Mouse (Mus musculus): ENCODE measurements at regions not wholly inside any gene's neighbourhood (a gene's known extent, or its start where the extent isn't known, plus 50 kb on each side); places are given as distances from the start of the nearest gene placed in this dataset.

DNA sequence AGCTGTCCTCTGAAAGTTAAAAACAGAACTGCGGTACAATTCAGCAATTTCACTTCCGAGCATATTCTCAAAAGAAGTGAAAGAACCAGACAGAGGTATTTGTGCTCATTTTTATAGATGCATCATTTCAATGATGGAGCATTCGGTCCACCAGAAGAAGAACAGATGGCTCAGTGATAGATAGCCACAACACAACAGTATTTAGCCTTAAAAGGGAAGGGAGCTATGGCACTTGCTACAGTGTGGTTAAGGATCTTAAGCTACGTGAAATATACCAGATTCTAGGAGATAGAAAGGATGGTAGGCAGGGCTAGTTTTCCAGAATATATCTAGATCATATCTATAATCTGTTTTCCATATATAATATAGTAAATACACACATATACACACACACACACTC, 77.5 kb upstream of the Gadd45a start:
- DNase-seq (ENCODE audit: low spot score in 2 of 2), result no peak

DNA sequence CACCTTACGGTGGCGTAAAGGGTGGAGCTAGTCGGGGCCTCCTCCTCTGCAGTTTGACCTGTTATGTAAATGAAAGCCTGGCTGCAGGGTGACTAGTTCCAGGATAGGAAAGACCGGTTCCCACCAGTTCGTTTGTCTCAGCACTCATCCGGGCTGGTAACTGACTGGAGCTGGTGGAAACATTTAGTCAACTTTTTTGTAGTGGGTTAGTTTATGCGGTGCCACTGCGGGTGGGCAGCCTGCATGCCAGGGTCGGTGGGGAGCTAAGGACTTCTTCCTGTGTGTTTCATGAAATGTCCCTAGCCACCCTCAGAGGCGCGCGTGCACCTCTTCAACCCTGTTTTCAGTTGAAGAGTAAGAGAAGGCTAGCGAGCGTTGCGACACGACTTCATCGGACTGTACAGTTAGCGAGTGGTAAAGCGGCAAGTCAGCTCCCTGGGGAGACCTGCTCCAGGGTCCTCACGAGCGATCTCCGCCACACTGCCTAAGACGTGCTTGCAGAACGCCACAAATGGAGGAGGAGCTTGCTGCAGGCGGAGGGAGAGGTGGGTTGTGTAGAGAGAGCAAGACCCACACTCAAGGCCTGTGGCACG, 76.5 kb upstream of the Gadd45a start:
- DNase-seq (ENCODE audit: low spot score in 2 of 2), result no peak

DNA sequence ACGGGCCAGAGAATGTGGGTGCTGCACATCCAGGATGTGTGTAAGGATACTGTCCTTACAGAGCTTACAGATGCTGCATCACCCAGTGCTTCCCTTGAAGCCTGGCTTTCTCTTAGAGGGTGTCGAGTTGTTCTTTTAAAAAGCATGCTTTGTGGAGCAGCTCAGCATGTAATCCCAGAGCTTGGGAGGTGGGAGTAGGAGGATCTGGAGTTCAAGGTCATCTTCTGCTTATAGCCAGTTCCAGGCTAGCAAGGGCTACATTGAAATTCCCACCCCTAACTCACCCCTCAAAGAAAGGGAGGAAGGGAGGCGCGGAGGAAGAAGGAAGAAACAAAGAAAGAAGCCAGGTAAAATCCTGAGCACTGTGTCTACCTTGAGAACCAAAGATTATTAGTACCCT, 76.0 kb upstream of the Gadd45a start:
- no peak for DNase-seq (ENCODE audit: low spot score in 2 of 2)

DNA sequence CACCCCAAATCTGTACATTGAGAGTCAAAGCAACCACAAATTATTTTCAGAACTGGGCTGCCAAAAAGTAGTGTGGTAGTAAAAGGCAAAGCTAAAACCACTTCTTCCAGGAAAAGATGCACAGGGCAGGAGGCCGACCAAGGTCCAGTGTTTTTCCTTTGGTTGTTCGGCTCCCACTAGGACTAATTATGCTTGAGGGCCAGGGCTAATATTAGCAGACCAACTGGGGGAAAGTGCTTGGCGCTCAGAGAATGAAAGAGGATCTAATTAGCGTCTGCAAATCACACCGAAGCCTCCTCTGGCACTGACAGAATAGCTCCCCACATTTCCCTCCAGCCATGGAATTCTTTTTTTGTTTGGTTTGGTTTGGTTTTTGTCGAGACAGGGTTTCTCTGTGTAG, 75.1 kb upstream of the Gadd45a start:
- DNase-seq (ENCODE audit: low spot score in 2 of 2), result no peak

DNA sequence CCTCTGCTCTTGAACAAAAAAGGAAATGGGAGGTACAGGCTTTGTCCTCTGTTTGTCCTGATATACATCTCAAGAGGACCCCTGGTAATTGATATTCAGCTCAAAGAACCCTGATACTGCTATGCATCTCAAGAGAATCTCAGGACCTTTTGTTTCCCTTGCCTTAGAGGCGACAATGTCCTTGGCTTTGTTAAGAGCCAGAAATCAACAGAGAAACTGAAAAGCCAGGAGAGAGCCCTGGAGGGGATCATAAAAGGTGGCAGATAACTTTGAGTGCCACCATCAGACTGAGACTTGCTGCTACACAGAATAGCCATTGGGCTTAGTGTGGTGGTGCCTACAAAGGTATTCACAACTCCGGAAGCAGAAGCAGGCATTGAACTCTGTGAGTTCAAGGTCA, 74.3 kb upstream of the Gadd45a start:
- DNase-seq (ENCODE audit: low spot score in 2 of 2), result no peak

DNA sequence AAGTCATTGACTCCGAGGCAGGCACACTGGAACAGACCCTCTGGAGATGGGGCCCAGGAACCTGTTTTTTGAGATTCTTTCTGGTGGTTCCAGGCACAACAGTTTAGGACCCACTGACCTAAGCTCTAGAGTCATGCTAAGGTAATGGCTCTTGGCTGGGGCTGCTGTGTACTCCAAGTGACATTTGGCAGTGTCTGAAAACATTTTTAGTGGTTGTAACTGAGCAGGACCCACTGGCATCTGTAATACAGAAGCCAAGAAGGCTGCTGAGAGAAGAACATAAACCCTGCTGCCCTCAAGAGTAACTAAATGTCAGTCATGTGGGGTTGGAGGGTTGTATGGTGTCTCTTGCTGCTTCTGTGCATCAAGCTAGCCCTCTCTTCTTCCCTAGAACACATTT, 73.1 kb upstream of the Gadd45a start:
- DNase-seq (ENCODE audit: low spot score in 2 of 2), result no peak

DNA sequence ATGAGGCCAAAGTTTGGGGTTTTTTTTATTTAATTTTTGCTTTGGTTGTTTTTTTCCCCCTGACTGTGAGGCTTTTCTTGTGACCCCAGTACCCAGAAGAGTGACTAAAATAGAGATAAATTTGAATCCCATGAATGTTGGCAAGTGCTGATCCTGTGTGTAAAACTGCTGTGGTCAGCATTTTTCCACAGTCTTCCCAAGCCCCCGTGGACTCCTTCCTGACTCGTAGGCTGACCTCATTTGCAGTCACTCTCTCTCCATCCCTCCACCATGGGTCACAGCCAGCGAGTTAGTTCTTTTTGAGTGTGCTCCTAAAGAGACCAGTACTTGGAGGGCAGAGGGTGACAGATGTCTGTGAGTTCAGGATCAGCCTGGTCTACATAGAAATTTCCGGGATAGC, 72.5 kb upstream of the Gadd45a start:
- no peak for DNase-seq (ENCODE audit: low spot score in 2 of 2)

DNA sequence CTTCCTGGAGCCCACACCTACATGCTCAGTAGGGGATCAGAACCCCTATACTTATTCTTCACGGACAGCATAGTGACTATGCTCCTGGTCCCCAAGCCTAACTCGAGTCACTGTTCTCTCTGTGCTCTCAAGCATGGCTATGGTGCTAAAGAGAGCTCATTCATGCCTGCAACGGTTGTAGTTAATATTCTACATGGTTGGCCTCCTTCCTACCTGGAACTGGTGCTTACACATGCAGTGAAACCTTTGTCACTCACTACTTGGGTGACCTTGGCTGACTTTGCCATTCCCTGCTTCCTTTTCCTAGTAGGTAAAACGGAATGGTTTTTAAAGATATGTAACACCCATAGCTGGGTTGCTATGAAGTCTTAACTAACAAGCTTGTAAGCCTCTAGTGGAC, 70.3 kb upstream of the Gadd45a start:
- DNase-seq (ENCODE audit: low spot score in 2 of 2), result no peak

DNA sequence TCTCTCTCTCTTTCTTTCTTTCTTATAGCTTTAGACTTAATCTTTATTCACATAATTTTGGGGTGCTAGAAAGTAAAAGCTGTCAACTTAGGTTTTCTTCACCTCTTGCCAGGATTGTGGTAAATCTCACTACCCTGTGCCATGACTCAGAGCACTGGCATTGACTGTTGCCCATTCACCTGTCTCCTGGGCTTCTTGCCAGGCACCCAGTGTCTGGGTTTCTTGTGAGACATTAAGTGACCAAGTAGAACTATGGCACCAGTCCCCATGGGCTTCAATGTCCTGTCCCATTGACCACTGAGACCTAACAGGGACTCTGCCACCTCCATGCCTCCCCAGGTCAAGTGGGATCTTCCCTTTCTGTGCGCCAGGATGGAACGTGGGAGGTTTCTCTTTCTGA, 69.2 kb upstream of the Gadd45a start:
- no peak for DNase-seq (ENCODE audit: low spot score in 2 of 2)

DNA sequence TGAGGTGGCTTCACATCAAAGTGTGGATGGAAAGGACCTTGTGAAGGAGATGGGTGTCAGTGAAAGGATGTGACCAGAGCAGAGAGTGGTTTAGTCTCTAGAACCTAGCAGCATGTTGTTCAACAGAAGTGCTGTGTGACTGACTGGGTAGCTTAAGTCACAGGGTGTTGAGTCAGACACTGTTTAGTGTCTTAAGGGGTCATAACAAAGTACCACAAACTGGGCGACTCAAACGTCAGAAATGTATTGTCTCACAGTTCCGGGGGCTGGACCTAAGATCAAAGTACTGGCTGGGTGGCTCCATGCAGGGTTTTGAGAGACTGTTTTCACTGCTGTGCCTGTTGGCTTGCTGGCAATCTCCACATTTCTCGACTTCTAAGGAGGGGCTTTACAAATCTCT, 68.1 kb upstream of the Gadd45a start:
- DNase-seq (ENCODE audit: low spot score in 2 of 2), result no peak

DNA sequence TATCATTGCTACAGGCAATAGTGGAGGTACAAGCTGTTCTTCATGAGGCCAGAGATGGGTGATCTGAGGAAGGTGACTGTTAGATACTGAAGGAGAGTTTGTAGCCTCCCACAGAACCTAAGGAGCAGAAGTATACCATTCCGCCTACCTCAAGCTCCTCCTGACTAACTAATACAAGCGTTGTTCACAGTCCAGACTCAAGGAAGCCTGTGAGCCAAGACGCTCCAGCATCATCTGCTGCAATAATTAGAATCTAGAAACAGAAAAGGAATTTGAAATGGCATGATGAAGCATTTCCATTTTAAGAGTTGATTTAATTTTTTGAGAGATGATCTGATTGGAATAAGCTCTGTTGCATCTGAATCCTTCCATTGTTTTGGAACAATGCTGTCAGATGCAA, 66.9 kb upstream of the Gadd45a start:
- DNase-seq (ENCODE audit: low spot score in 2 of 2), result peak in 1 of 2 experiments; percentile 33

DNA sequence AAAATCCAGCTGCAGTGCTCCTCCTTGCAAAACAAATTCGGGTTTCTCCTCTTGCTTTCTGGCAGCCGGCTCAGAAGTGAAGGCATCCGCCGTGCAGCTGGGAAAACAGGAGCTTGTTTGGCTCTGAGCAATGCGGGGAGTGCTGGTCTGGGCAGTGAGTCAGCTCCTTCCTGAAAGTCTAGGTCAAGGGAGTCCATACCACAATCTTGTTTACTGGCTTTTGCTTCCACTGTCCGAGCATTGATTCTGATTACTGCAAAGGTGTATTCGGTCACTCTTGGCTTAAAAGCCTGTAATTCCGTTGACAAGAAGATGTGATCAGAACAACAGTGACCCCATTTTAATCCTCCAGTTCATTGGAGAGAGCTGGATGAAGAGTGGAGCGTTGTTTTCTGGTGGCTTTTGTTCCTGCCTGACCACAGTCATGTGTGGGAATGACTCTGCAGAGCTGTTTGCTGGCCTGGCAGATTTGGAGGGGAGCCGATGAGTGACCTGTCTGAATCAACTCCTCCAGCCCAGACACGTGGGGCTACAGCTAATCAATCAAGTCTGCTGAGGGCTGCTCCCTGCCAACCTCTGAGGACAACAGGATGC, 65.4 kb upstream of the Gadd45a start:
- DNase-seq (ENCODE audit: low spot score in 2 of 2), result peak; percentile 37 to 40

DNA sequence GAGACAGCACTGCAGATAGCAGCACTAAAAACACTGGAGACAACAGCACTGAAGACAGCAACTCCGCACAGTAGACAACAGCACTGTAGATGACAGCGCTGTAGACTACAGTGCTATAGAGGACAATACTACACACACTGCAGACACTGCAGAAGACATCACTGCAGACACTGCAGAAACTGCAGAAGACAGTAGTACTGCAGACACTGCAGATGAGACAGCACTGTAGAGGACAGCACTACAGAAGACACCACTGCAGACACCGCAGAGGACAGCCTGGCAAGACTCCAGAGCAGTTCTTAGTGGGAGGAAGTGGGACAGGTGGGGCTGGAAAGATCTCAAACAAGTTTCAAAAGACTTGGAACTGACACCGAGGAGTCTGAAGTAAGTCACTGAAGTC, 64.8 kb upstream of the Gadd45a start:
- DNase-seq (ENCODE audit: low spot score in 2 of 2), result peak in 1 of 2 experiments; percentile 18

DNA sequence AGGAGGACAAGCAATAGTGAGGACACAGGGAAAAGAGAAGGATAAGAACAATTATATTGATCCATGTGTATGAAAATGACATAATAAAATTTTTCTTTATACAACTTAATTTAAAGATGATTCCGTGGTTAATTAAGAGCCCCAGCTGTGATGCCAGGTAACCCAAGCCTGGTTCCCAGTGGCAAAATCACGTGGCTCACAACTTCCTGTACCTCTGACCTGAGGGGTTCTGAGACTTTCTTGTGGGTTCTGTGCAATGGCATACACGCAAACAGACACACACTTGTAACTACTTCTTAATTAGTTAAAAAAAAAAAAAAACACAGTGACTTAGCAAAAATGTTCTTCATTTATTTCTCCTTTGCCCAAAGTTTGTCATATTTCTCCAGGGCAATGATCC, 57.2 kb upstream of the Gadd45a start:
- no peak for DNase-seq (ENCODE audit: low spot score in 2 of 2)

DNA sequence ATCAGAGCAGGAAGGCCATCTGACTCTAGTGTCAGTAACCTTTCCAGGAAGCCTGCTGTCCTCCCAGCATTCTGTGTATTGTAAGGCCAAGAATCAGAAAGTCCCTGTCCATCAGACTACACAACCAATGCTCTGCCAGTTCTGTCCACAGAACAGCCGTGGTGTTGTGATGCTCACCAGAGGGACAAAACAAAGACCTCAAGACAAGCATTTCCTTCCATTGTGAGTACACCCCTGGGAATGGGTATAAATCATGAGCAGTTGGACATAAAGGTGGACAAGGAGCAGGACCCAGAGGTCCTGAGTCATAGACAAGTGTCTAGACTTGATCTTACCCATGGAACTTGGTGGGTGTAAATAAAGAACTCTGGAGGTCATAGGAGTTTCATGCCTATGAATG, 55.9 kb upstream of the Gadd45a start:
- DNase-seq (ENCODE audit: low spot score in 2 of 2), result no peak

DNA sequence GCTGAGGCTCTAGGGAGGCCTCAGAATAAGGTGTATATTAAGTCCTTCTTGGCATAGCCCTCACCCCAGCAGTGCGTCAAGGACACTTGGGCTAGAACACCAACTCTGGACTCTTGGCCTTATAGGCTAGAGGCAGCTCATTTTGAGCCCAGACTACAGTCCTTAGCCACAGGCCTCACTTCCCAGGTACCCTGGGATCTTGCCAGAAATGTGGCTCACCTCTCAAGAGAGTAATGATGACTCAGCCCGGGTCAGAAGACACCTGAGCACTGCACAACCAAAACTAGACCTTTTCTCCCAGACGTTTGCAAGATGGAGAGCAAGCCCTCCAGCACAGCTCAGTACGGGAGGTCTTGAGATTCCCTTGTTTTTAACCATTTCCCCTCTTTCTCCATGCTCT, 52.9 kb upstream of the Gadd45a start:
- no peak for DNase-seq (ENCODE audit: low spot score in 2 of 2)

DNA sequence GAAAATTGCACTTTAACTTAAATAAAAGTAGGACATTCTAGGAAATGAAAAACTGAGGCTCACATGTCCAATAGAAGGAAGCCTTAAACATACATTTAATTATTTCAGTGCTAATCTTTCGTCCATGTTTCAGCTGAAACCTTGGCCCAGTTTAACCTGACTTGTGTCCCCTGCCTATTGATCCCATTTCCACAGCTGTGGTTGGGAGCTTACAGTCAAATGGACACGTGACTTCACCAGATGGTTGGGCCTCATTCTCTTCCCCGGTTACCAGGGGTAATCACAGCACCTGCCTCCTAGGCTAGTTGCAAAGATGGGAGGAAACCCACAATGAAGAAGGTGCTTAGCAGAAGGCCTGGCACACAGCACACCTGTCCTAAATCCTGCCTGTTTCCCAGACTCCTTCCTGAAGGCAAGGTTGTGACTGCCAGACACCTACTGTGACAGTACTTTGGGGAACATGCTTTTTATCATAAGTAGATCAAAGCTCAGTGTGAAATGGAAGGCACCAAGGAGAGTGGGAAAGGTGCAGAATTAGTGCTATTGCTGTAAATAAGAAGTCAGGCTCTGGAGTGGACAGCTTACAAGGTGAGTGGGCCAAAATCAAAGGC, 52.4 kb upstream of the Gadd45a start:
- DNase-seq (ENCODE audit: low spot score in 2 of 2), result no peak

DNA sequence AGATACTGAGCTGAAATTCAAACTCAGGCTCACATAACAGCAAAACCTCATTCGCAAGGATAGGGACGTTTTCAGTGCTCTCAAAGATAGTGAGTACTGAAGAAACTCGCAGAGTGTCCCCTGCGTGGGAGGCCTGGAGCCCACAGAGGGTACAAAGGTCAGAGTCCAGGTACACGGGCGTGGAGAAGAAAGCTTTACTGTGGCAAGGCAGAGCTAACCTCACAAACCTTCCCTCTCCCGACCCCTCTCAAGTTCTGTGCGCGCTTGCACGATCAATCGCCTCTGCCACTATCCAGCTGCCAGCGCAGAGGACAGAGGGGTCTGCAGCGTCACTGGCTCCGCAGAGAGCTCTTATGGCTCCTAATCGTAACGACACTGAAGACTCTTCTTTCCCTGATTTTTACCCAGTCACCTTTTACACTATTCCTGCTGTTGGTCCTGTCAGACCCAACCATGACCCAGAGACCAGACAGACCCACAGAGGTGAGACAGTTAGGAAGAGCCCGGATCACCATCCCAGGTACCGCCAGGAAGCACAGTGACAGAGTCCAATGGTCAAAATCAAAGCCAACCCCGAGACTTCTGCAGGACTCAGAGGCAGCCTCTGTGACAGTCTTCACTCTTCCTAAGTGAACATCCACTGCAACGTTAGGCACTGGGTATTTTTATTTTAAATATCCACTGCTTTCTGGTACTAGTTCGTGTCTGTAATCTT, 51.6 kb upstream of the Gadd45a start:
- no peak for DNase-seq (ENCODE audit: low spot score in 2 of 2)

DNA sequence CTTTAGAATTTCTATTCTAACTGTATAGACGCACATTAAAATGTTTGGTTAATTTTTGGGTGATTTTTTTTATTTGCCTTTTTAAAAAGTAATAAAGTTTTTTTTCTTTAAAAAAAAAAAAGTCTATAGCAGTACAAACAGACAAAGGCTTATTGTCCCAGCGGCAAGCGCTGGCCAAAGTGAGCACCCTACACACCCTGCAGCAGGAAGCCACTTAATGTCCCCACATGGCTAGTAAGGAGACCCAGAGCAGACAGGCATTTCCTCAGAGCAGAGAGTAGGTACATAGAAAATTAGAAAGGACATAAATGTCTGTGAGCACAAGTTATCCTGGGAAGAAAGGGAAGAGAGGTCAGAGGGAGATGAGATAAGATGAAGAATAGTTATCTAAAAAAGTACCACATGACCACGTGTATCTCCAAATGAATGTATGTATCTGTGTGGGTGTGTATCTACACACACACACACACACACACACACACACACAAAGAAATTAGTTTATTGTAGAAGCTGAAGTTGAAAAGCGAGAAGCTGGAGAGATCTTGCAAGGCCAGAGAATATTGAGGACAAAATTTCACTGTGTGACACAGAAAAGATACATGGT, 50.7 kb upstream of the Gadd45a start:
- no peak for DNase-seq (ENCODE audit: low spot score in 2 of 2)

DNA sequence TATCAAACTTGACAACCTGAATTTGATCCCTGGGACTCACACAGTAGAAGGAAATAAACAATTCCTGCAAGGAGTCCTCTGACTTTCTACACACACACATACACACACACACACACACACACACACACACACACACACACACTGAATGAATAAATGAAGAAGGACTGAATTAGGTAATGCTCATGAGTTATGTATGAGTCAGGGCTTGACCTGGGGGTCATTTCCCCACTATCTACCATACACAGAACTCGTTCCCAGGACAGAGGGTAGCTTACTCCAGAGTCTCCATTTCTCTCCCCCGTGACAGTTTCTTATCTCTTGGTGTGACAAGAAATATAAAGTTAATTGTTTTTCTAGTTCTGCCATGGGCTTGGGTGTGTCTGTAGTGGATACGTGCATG, 50.1 kb upstream of the Gadd45a start:
- no peak for DNase-seq (ENCODE audit: low spot score in 2 of 2)
